Mouse (Mus musculus) liver, embryonic 11.5 days (tissue): Measurements from ENCODE around the gene Bcar1. TPM values are rescaled to one million over a fixed set of nuclear protein-coding genes. Genes with fewer than 3 reads are reported as not detected.

Experiments
- ATAC-seq: fragments of 200-750 bp; cut with Nextera tagmentation; replicated peaks from 2 replicates; pipeline ENCODE4 v1.8.0; 2017; ENCODE audit warnings: moderate number of reproducible peaks, mild to moderate bottlenecking, moderate TSS enrichment, moderate library complexity; ENCODE audit not compliant: low FRiP score
- DNase-seq: peaks from one replicate; pipeline ENCODE4 v3.0.0-alpha.2; 2017; ENCODE audit warnings: low spot score
- H3K27ac ChIP-seq: fragments of 300-500 bp; sonication (generic); 2 replicates; pipeline ENCODE4 v1.5.1; 2014; ENCODE audit warnings: mild to moderate bottlenecking, low read depth, low read length, control low read depth
- H3K27me3 ChIP-seq: fragments of 300-500 bp; sonication (generic); replicated peaks from 2 replicates; pipeline ENCODE4 v1.6.1; 2014; ENCODE audit warnings: low read length, mixed read lengths; ENCODE audit not compliant: control insufficient read depth, insufficient read depth
- H3K36me3 ChIP-seq: fragments of 300-500 bp; sonication (generic); 2 replicates; pipeline ENCODE4 v1.6.1; 2014; ENCODE audit warnings: mild to moderate bottlenecking, low read length, moderate library complexity, mixed read lengths; ENCODE audit not compliant: control insufficient read depth, insufficient read depth
- H3K4me1 ChIP-seq: fragments of 300-500 bp; sonication (generic); replicated peaks from 2 replicates; pipeline ENCODE4 v1.6.1; 2014; ENCODE audit warnings: low read length, mixed read lengths; ENCODE audit not compliant: control insufficient read depth, insufficient read depth
- H3K4me2 ChIP-seq: fragments of 300-500 bp; sonication (generic); 2 replicates; pipeline ENCODE4 v1.6.1; 2014; ENCODE audit warnings: mild to moderate bottlenecking, control low read depth, moderate library complexity
- H3K4me3 ChIP-seq: fragments of 300-500 bp; sonication (generic); 2 replicates; pipeline ENCODE4 v1.5.1; 2014; ENCODE audit warnings: low read depth, low read length, control low read depth
- H3K9ac ChIP-seq: fragments of 300-500 bp; sonication (generic); 2 replicates; pipeline ENCODE4 v1.6.1; 2014; ENCODE audit warnings: low read depth, low read length, control low read depth
- H3K9me3 ChIP-seq: fragments of 300-500 bp; sonication (generic); 2 replicates; pipeline ENCODE4 v1.6.1; 2016; ENCODE audit warnings: low read length, inconsistent platforms, mixed read lengths; ENCODE audit not compliant: control insufficient read depth
- WGBS: fragments of 180-500 bp; shearing (Covaris S2); extraction: QIAGEN DNeasy Blood & Tissue Kit; methylation state at CpG from one replicate; pipeline ENCODE4 v1.1.7; 2014; 5-methylcytosine and 5-hydroxymethylcytosine counted together
- polyA plus RNA-seq: library from polyadenylated mRNA; unstranded; fragments of >200 nt; fragmentation: Nextera tagmentation; extraction: Ambion mirVana; gene quantifications from 2 replicates; pipeline ENCODE4 v1.2.1, GENCODE M21; 2014

Gene Bcar1
- polyA plus RNA-seq, 1 experiment from 2014 or later, result 27.8 TPM

DNA sequence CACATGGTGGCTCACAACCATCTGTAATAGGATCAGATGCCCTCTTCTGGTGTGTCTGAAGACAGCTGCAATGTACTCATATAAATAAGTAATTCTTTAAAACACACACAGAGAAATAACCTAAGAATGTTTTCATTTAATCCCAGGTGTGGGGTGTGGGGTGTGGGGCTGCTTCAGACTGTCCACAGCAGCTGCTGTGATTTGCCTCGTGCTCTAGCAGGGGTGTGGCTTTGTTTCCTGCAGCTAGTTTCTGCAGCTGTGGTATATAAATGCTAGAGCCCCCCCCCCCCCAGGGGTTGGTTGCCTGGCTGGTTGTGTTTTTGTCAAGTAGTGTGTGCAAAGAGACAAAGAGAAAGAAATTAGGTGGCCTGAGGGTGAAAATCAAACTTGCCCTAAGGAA lies 44.6 kb downstream of the Bcar1 start:
- Histone ChIP-seq H3K27ac (no peak overlapping the region), H3K9me3 (no peaks in the 10 kb centered on the region), H3K27me3 (no peaks in the 10 kb centered on the region), H3K4me3 (no peak overlapping the region), H3K36me3 (no peaks in the 10 kb centered on the region), H3K9ac (no peak overlapping the region), H3K4me1 (no peaks in the 10 kb centered on the region), H3K4me2 (no peak overlapping the region)
- DNase-seq, result no peak
- WGBS, result 36% methylated on average over 1 of the region's 1 CpGs
- ATAC-seq, result no peak

GRCm38 (mm10) chr8:111697655-111698054 lies 46.0 kb downstream of the Bcar1 start:
- H3K9me3 ChIP-seq, result no peaks in the 10 kb centered on the region
- 74% methylated on average over 10 of the region's 10 CpGs for WGBS
- no peaks in the 10 kb centered on the region for H3K4me1 ChIP-seq
- no peak overlapping the region for H3K27ac ChIP-seq
- no peak for DNase-seq
- H3K9ac ChIP-seq, result no peak overlapping the region
- no peak overlapping the region for H3K4me2 ChIP-seq
- ATAC-seq, result no peak
- no peaks in the 10 kb centered on the region for H3K27me3 ChIP-seq
- no peaks in the 10 kb centered on the region for H3K36me3 ChIP-seq
- no peak overlapping the region for H3K4me3 ChIP-seq

- Histone ChIP-seq H3K4me1 (no peaks in the 10 kb centered on the region), H3K4me3 (no peak overlapping the region), H3K9ac (no peak overlapping the region), H3K36me3 (no peaks in the 10 kb centered on the region), H3K9me3 (no peaks in the 10 kb centered on the region), H3K27me3 (no peaks in the 10 kb centered on the region), H3K27ac (no peak overlapping the region), H3K4me2 (no peak overlapping the region)
- 59% methylated on average over 7 of the region's 7 CpGs for WGBS
- ATAC-seq, result no peak
- DNase-seq, result no peak
These were observed 48.2 kb downstream of the Bcar1 start for GRCm38 (mm10) chr8:111695441-111695840.

- WGBS, result 62% methylated on average over 6 of the region's 6 CpGs
- Histone ChIP-seq H3K27me3 (no peaks in the 10 kb centered on the region), H3K4me1 (no peaks in the 10 kb centered on the region), H3K4me2 (no peak overlapping the region), H3K9me3 (no peaks in the 10 kb centered on the region), H3K36me3 (no peaks in the 10 kb centered on the region), H3K4me3 (no peak overlapping the region), H3K9ac (no peak overlapping the region), H3K27ac (no peak overlapping the region)
- ATAC-seq (no peak), DNase-seq (no peak)
These were observed 50.3 kb downstream of the Bcar1 start for GRCm38 (mm10) chr8:111693261-111693741.

- 69% methylated on average over 2 of the region's 2 CpGs for WGBS
- no peaks in the 10 kb centered on the region for H3K4me1 ChIP-seq
- no peak within 1 kb of the TSS for H3K4me2 ChIP-seq
These were observed 52.6 kb downstream of the Bcar1 start, which contains the start of gene Ctrb1 for GRCm38 (mm10) chr8:111690960-111691445. Ctrb1 (minus strand) TSS chr8:111691010.

DNA sequence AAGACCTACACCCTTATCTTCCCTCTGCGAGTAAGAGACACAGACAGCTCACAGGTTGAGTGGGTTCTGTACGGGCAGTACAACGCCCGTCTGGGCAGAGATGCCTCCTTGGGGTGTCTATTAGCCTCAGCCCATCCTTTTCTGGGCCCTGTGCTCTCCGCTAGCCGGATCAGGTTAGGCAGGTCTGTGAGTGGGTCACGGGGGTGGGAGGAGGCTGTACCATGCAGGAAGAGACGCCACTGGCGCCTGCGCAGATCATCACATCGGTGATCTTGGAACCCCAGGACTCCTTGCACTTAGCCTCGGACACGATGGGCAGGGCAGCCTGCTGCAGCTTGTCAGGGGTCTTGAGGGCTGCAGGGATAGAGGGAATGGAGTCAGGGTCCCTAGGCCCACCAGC lies 56.7 kb downstream of the Bcar1 start:
- Histone ChIP-seq H3K27ac (no peak overlapping the region), H3K4me3 (no peak overlapping the region), H3K27me3 (peaks cover 3% of the 10 kb centered on the region; the same call in 1 of the 2 replicates), H3K4me2 (no peak overlapping the region), H3K9me3 (no peaks in the 10 kb centered on the region), H3K4me1 (no peaks in the 10 kb centered on the region), H3K9ac (no peak overlapping the region), H3K36me3 (no peaks in the 10 kb centered on the region)
- 73% methylated on average over 13 of the region's 13 CpGs for WGBS
- ATAC-seq (no peak), DNase-seq (no peak)

More at GRCm38 (mm10) chr8:111690960-111691445, 52.6 kb downstream of the Bcar1 start, which contains the start of gene Ctrb1:
- H3K27me3 ChIP-seq, result no peaks in the 10 kb centered on the region
- DNase-seq, result no peak
- H3K9ac ChIP-seq, result no peak within 1 kb of the TSS
- no peaks in the 10 kb centered on the region for H3K9me3 ChIP-seq
- H3K36me3 ChIP-seq, result no peaks in the 10 kb centered on the region
- H3K27ac ChIP-seq, result no peak within 1 kb of the TSS
- no peak within 1 kb of the TSS for H3K4me3 ChIP-seq
- ATAC-seq, result no peak

- no peak overlapping the region for H3K9ac ChIP-seq
- DNase-seq, result no peak
These were observed 61.1 kb downstream of the Bcar1 start for GRCm38 (mm10) chr8:111682521-111682920.

DNA sequence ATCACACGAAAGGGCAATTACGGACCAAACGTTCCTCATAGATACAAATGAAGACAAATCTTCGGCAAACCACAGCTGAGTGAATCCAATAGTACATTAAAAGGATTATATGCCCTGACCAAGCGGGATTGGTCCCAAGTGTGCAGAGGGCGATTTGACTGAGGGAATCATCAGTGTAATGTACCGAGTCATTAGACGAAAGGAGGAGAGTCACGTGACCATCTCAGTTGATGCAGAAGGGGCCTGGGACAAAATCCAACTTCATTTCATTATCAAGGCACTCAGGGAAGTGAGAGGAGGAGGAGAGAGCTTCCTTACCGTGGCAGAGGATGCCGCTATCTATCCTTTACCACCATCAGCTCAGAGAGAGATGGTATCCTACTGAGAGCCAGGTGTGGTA lies 62.5 kb downstream of the Bcar1 start:
- Histone ChIP-seq H3K36me3 (no peaks in the 10 kb centered on the region), H3K9me3 (0 out of 2 replicates have a peak, but pooled peaks cover 2% of the 10 kb centered on the region), H3K4me1 (no peaks in the 10 kb centered on the region), H3K4me3 (no peak overlapping the region), H3K9ac (no peak overlapping the region), H3K27ac (no peak overlapping the region), H3K4me2 (no peak overlapping the region), H3K27me3 (peaks cover 7% of the 10 kb centered on the region)
- 67% methylated on average over 11 of the region's 11 CpGs for WGBS
- DNase-seq, result no peak
- ATAC-seq, result no peak

More at GRCm38 (mm10) chr8:111682521-111682920, 61.1 kb downstream of the Bcar1 start:
- Histone ChIP-seq H3K27ac (no peak overlapping the region), H3K4me1 (no peaks in the 10 kb centered on the region), H3K27me3 (peaks cover 7% of the 10 kb centered on the region), H3K4me2 (no peak overlapping the region), H3K9me3 (no peaks in the 10 kb centered on the region), H3K4me3 (no peak overlapping the region), H3K36me3 (no peaks in the 10 kb centered on the region)
- no peak for ATAC-seq
- WGBS, result 20% methylated on average over 9 of the region's 9 CpGs

- Histone ChIP-seq H3K27ac (no peak overlapping the region), H3K4me3 (no peak overlapping the region), H3K36me3 (no peaks in the 10 kb centered on the region), H3K4me2 (no peak overlapping the region), H3K9me3 (0 out of 2 replicates have a peak, but pooled peaks cover 3% of the 10 kb centered on the region), H3K27me3 (peaks cover 7% of the 10 kb centered on the region), H3K9ac (no peak overlapping the region), H3K4me1 (no peaks in the 10 kb centered on the region)
- DNase-seq (no peak), ATAC-seq (no peak)
- WGBS, result 31% methylated on average over 17 of the region's 17 CpGs
These were observed 63.1 kb downstream of the Bcar1 start for GRCm38 (mm10) chr8:111680423-111681028.
